Mouse (Mus musculus): Measurements from ENCODE around the gene Nrip3.

The Nrip3 gene

DNA sequence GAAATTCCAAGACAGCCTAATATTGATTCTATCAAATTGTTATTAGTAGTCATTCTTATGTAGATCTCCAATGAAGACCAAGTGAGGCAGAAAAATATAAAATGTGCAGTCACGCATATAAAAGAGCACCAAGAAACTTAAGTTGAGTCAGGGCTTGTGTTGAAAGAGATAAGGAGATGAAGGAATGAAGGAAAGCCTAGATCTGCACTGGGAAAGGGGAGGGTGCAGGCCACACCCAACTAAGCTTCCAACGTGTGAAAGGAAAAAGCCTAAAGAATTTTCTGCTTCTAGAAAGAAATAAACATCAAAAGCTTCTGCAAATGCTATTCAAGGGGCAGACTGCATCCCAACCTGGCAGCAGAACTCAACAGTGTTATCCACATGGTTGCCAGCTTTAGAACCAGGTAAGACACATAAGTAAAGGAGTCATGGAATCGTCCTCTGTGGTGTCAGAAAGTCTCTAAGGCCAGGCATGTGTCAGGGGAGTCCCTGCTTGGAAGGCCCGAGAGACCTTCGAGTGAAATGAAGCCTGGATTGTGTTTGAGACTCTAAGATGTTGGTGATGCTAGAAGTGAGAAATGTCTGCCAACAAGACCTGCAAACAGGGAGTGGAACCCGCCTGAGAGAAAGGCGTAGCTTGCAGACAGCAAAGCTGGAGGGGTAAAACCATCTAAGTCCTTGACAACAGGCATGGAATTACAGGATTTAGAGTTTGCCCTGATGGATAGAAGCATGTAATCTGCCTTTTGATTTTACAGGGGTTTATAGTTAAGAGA is 14.1 kb downstream of the Nrip3 start:
- DNase-seq (ENCODE audit: low spot score), result no peak

DNA sequence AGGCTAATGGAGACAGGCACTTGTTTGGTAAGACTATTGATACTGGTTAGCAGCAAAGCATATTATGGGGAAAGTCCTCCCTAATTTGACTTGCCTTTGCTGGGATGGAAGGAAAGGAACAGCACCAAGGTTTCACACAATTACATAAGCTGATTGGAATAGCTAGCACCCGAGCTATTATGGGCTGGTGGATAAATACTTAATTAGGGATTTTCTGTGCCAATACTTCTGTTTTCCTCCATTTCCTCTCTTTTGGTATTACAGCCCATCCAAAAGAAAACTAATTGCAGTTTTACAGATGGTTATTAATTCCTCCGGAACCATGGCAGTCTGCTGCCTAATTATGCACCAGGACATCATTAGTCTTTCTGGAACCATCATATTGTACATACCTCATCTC is 17.8 kb downstream of the Nrip3 start:
- no peak for DNase-seq (ENCODE audit: low spot score)

DNA sequence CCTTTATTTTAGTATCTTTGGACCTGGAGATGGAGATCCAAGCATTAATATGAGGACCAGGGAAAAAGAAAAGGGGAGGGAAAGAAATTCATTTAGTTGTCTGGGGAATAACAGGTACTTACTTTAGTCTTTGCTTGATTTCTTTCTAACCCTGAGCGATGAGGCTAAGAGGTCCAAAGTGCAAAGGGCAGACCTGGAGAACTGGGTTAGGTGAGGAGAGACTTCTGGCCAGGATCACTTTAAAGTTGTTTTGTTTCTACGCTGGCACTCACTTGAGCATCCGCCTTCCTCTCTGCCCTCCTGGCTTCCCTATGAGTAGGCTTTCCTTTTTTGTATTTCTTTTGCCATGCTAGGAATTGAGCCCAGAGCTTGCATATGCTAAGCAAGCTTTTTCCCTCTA is 25.5 kb downstream of the Nrip3 start:
- DNase-seq (ENCODE audit: low spot score), result no peak

DNA sequence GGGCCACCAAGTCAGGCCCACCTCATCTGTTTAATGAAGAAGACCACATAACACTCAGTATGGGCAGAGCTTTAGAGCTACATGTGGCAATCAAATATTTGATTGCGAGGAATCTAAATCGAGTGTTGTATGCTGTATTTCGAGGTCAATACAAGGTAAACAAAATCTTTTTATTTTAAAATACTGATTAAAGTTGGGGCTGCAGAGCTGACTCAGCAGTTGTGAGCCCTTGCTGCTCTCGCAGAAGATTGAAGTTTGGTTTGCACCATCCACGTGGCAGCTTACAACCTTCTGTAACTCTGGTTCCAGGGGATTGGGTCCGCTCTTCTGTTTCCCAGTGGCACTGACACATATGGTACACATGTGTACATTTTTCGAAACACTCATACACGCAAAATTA is 27.8 kb downstream of the Nrip3 start:
- no peak for DNase-seq (ENCODE audit: low spot score)

DNA sequence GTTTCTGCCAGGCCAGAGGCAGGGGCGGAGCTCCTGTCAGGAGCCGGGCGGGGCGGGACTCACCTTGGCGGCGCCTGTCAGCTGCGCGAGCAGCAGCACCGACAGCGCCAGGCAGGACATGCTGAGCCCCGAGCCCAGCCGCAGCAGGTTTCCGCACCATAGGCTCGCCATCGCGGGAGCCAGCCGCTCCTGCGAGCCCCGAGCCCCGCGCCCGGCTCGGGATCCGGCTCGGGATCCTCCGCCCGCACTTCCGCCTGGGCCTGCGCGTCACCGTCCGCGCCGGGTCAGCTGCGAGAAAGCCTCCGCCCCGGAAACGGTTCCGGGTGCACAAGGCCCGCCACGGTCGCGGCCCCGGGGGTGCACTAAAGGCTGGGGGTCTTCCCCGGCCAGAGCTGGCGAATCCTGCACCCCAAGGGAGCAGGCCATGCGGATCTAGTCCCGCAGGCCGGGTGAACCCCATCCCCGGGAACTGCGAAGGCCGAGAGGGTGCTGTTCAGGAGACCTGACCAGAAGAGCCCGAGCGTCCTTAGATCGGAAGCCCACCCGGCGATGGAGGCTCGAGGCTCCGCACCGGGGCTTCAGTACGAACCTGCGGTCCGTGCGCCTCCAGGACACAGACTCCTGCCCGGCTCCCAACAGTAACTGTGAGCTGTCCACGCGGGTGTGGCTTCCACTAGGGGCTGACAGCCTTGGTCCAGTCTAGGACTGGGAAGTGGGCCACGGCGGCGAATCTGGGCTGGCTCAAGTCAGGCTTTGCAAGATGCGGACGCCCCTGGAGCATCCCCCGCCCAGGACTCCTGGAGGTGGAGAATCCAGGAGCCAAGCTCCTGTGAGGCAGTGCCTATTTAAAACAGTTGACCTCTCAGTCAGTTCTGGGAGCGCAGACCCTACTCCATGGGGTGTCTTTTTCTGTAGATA is 29.6 kb downstream of the Nrip3 start, which contains the start of gene Tmem9b:
Tmem9b (minus strand) TSS at position 868 of the 918 bp plus-strand sequence.
- DNase-seq (ENCODE audit: low spot score), result peak; percentile 65

DNA sequence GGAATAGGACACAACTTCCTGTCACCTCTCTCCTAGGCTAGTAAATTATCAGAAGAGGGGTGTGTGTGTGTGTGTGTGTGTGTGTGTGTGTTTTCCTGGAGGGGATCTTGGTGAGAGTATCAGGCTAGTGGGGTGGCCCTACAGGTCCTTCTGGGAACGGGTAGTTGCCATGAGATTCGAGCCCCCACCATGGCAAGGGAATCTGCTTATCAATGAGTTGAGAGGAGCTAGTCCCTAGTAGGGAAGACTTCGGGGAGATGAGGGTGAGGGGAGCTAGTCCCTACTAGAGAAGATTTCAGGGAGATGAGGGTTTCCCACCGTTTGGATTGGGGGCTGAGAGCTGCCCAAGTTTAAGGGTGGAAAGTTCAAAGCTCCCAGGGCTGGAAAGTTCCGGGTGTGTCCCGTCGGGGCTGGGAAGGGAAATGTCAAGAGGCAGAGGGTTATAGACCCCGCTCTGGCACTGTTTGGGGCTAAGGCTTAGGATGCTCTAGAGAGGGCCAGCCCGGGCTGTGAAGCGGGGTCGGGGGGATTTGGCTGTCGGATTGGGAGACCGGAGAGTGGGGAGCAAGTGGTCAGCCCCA is 30.3 kb downstream of the Nrip3 start:
- no peak for DNase-seq (ENCODE audit: low spot score)

DNA sequence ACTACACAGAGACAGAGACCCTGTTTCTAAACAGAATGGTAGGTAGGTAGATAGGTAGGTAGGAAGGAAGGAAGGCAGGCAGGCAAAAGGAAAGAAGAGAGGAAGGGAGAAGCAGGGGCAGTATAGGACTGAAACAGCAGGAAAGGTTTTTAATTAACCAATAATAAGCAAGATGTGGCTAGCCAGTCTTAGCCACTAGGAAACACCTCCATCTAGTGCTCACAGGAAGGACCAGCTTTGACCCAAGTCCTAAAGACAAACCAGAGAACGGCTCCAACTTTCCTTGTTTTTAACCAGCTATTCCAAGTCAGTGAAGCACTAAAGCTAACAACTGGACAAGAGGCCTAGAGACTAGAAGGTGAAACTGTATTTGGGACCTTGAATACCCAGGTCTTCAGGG is 34.1 kb downstream of the Nrip3 start:
- no peak for DNase-seq (ENCODE audit: low spot score)

DNA sequence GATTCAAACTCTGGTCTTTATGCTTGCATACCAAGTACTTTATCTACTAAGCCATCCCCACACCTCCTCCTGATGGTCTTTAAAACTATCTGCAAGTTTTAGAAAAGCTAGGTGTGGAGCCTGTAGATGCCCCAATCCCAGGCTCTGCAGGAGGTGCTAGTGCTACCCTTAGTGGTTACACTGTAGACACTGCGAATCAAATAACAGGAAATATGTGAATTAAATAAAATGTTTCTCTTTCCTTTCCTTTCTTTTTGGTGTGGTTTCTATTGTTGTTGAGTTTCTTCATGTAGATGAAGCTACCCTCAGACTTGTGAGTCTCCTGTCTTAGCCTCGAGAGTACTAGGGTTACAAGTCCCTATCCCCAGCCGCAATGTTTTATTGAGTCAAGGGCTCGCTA is 40.1 kb downstream of the Nrip3 start:
- no peak for DNase-seq (ENCODE audit: low spot score)

DNA sequence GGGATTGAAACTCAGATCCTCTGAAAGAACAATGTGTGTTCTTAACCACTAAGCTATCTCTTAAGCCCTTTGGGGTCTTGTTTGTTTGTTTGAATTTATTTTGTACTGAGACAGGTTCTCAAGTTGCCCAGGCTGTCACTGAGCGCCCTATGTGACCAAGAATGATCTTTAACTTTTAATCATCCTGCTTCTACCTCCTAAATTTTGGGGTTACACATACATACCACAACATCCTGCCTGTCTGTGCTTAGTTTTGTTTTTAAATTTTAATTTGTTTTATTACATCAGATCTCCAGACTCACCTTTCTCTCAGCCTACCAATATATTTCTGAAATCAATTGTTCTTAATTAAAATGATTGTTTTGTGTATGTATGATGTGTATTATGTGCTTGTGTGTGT is 40.8 kb downstream of the Nrip3 start:
- no peak for DNase-seq (ENCODE audit: low spot score)

DNA sequence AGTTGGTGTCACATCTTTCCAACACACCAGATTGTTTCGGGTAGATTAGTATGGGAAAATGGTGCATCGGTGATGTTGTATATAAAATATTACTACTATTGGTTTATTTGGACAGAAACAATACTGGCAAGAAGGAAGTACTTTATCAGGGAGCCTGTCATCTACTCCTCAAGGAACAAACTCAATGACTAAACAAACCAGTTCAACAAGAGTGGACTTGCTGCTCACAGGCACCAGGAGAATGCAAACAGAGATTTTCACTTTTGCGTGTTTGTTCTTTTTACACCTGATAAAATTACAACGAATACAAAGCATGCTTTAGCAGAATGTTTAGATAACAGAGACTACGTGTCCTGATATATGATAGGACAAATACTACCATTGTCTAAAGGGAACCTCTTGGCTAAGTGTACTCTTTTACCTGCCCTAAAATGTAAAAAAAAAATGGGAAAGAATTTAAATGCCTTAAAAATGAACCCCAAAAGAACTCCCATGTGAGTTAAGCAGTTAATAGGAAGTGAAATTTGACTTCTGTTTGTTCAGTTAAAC is 41.9 kb downstream of the Nrip3 start:
- DNase-seq (ENCODE audit: low spot score), result no peak

DNA sequence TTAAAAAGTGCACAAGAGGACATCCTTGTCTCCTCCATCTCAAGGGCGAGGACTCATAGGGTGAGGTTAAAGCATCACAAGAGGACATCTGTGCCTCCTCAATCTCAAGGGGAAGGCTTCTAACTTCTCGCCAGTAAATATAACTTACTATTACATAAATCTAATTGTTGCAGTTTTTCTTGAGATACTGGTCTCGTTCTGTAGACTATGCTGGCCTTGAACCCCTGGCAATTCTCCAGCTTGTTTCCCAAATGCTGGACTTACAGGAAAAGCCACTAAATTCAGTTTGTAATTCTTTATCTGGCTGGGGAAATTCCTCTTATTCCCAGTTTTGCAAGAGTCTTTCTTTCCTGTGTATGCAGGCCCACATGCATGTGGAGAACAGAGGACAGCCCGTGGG is 47.0 kb downstream of the Nrip3 start:
- DNase-seq (ENCODE audit: low spot score), result no peak

DNA sequence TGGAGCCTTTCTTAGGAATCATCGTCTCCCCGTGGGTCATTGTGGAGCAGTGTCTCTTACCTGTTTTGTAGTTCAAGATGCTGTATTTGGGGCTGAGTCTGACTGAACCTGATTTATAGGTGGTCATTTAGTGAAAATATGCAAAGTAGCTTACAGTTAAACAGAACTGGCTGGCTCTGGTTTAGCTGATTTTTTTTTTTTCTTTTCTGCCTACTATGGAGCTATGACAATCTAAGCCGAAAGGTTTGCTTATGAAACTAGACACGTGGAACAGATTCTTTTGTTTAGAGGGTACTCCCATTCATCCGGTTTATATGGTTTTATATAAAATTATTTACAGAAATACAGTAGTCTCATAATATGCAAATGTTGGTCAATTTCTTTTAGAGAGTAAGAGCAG is 50.2 kb downstream of the Nrip3 start, which contains the start of gene Ascl3:
Ascl3 (minus strand) TSS at position 101 of the 400 bp plus-strand sequence.
- no peak for DNase-seq (ENCODE audit: low spot score)

DNA sequence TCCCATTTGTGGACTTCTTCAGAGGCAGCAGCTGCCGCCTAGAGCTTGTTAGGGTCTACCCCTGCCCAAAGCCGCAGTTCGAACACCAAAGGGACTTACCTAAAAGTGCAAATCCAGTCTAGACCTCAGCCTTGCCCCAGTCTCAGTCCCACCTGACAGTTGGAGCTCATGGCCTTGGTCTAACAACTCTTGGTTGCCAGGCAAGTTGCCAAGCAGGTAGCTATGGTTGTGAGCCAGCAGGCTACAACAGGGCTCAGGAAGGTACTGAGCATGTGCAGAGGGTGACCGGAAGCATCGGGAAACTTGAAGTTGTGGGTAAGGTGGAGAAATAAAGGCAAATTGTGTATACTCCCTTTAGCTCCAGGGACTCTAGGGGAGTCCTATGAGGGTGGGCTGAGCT is 58.1 kb downstream of the Nrip3 start, which contains the start of gene BC051019:
BC051019 (minus strand) TSS at position 154 of the 400 bp plus-strand sequence.
- no peak for DNase-seq (ENCODE audit: low spot score)

DNA sequence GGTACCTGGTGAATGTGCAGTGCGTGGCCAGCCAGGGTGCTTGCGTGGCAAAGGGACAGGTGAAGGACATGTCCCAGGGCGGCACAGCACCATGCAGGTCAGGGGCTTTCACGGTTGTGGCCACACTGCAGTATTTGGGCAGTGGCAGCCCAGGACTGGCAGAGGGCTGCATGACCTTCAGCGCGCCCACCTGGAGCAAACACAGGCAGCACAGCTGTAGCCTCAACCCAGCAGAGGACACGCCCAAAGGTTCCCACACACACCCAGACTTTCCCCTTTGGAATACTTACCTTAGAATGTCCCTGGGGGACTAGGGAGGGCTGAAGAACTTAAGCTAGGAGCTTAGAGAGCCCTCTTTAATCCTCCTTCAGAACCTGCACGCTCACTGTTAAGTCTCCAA is 58.7 kb downstream of the Nrip3 start:
- no peak for DNase-seq (ENCODE audit: low spot score)

DNA sequence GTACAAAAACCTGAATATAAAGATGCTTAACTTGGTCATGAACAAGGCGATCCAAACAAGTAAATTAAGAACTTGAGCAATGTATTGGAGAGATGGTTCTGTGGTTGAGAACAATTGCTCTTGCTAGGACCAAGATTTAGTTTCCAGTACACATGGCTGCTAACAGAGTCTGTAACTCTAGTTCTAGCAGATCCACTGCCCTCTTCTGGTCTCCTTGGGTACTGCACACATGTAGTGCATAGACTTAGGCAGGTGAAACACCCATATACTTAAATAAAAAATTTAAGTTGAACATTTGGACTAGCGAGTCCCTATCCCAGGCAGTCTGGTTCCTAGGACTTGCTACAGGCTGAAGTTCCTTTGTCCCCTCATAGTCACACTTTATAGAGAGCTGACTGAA is 59.2 kb downstream of the Nrip3 start:
- DNase-seq (ENCODE audit: low spot score), result no peak

DNA sequence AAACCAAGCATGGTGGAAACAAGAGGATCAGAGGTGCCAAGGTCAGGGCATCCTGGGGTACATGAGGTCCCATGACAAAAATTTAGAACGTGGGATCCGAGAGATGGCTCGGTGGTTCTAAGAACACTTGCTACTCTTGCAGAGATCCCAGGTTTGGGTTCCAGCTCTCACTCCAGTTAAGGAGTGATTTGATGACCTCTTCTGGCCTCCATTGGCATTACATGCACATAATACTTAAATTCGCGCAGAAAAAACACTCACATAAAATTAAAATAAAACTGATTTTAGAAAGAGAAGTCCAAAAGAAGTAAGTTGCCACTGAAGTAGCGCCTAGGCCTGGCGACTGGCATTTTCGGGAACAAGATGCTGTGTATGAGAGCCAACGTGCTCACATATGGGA is 62.5 kb downstream of the Nrip3 start:
- no peak for DNase-seq (ENCODE audit: low spot score)

DNA sequence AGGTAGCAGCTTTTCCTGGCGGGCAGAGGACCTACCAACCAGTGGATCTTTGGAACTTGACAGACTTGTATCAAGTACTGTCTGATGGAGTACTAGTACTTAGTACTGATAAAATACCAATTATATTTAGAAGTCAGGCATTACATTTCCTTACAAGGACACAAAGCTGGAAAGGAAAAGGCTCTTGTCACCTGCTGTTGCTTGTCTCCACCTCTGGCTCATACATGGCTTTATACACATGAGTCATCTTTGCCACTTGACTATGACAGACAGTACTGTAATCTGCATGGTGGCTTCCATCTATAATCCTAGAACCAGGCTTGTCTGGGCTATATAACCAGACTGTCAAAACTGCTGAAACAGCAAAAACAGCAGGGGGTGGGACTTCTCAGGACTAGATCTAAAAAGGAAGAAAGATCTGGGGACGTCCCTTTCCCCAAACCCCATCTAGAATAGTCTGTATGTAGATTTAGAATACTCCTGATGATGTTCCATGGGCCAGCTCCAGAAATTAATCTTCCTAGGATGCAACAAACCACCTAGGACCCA is 68.3 kb downstream of the Nrip3 start:
- no peak for DNase-seq (ENCODE audit: low spot score)

DNA sequence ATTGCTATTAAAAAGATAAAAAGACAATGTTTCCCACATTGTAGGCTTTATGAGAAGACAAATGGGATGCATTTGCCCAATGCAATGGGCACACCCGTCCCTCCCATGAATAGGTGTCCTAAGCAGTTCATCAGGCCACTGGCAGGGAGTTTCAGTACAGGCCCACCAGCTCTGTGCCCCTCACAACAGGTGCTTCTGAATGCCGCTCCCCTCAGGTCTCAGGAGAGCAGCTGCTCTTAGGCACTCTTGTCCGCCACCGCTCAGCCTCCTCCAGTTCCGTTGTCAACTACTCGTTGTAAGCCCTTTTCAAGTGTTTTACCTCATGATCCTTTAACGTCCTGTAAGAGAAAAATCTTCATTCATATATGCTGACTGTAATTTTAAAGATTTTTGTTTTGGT is 69.6 kb downstream of the Nrip3 start:
- no peak for DNase-seq (ENCODE audit: low spot score)

DNA sequence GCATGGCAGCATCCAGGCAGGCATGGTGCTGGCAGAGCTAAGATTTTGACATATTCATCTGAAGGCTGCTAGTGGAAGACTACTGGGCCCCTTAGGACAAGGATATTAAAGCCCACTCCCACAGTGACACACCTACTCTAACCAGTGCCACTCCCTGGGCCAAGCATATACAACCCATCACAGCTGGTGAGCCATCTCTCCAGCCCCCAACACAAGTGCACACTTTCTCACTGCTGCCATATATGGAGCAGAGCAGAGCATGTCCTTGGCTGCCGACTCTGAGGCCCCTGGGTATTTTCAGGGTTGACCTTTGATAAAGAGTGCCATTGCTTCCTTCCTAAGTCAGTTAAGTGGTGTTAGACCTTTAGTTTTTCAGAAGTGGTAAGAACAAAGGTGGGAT is 71.8 kb downstream of the Nrip3 start:
- no peak for DNase-seq (ENCODE audit: low spot score)

DNA sequence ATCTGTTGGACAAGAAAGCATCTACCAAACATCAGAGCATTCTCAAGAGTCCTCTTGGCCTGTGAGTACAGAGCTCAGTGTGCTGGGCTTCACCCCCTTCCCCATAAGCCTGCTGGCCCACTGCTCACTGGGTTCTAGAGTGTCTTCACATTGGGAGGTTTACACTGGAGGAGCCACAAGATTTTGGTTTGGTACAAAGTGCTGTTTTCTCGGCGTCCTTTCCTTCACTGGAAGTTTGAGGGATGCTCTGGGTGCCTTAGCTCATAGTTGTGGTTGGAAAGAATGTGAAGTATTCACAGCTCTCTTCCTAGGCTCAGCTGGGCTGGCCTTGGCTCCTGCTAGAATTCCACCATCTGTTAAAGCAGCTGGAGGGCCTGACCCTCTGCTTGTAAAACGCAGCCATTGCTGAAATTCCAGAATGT is 72.9 kb downstream of the Nrip3 start:
- DNase-seq (ENCODE audit: low spot score), result no peak

Data from left cerebral cortex, adult 11 months (tissue).